Mouse (Mus musculus): ENCODE results near the gene Ank3.

Ank3 gene

GRCm38 (mm10) chr10:69987496-69987895, 588.9 kb downstream of the Ank3 start:
- DNase-seq (ENCODE audit: low spot score): no peak

DNA sequence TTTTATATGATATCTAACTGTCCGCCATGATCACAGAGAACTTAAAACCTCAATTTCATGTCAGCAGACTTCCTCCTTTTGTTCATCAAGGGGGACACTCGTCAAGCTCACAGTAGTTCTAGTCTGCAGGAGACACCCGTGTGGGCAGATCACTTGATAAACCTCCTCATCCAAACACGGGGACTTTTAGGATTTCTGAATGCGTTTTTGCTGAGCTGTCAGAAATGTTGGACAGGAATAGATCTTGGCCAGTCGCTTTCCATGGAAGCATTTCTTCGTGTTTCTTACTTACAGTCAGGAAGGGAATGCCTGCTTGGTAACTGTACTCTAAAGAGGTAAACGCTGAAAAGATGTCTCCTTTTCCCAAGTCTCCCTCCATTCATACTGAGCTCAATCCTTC, 598.5 kb downstream of the Ank3 start:
- no peak for DNase-seq (ENCODE audit: low spot score)

DNA sequence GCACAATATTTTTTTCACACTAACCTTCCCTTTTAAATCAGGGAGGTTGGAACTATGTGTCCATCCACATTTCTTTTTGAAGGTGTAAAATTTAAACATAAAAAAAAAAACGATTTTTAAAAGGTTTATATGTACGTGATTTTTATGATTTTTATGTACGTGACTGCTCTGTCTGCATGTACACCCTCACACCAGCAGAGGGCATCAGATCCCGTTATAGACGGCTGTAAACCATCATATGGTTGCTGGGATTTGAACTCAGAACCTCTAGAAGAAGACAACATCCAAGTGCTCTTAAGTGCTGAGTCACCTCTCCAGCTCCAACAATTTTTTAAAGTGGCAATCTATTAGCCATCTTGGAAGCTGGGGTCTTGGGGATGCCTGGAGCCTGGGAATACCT, 605.5 kb downstream of the Ank3 start:
- DNase-seq (ENCODE audit: low spot score): no peak

- DNase-seq (ENCODE audit: low spot score): no peak
Observed at GRCm38 (mm10) chr10:70004831-70005230, 606.3 kb downstream of the Ank3 start.

- no peak for DNase-seq (ENCODE audit: low spot score)
Observed at GRCm38 (mm10) chr10:70006380-70006779, 607.8 kb downstream of the Ank3 start.

- no peak for DNase-seq (ENCODE audit: low spot score)
Observed at GRCm38 (mm10) chr10:70011738-70012137, 613.2 kb downstream of the Ank3 start.

- no peak for DNase-seq (ENCODE audit: low spot score)
Observed at GRCm38 (mm10) chr10:70013931-70014330, 615.4 kb downstream of the Ank3 start.

DNA sequence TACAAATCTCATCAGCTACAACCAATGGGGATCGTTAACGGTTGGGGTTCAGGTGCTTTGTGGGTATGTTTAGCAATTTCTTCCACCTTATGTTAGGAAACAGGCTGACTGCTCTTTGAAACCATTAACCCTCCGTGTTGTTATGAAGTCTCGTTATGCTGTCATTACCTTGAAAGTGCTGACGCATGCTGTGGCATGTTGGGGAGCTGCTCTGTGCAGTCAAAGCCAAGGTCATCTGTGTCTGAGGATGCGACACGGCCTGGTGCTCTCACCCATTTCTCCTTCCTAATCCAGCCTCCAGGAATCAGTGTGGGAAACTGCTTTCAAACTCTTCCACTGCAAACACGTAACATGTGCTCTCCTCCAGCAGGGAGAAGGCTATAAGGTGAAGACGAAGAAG, 616.6 kb downstream of the Ank3 start:
- no peak for DNase-seq (ENCODE audit: low spot score)

DNA sequence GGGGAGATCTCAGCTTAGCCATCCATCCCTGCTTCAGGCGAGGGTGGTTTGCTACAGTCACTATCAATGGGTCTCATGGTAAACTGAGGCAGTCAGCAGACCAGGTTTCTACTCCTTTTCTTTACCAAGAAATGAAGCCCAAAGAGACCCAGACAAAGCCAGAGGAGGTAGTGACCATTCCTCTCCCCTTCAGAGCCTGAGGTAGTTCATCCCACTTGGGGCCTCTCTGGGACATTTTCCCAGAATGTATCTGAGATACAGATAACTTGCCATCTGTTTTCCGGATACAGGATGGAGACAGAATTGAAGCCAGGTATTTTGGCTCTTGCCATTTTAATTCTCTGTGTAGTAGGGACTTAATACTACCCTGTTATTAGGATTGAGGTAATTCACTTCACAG, 620.1 kb downstream of the Ank3 start:
- DNase-seq (ENCODE audit: low spot score): no peak

- DNase-seq (ENCODE audit: low spot score): peak; percentile 50
Observed at GRCm38 (mm10) chr10:70021667-70022066, 623.1 kb downstream of the Ank3 start.

GRCm38 (mm10) chr10:70022596-70022995, 624.0 kb downstream of the Ank3 start:
- DNase-seq (ENCODE audit: low spot score): no peak

DNA sequence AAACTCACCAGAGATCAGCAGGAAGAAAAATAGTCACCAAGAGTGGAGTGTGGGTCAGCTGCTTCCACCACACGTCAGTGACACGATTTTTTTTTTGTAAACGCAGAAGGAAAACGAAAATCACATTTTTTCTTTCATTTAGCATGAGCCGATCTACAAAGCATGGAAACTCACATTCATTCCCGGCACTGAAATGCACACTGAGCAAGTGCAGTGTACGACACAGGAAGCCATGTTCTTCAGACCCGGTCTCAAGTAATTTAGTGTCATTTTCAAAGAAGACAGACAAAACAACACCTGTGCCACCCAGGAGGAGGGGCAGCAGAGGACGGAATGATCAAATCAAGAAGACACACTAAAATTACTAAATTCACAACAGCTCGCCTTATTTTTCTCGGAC, 625.3 kb downstream of the Ank3 start:
- DNase-seq (ENCODE audit: low spot score): no peak

DNA sequence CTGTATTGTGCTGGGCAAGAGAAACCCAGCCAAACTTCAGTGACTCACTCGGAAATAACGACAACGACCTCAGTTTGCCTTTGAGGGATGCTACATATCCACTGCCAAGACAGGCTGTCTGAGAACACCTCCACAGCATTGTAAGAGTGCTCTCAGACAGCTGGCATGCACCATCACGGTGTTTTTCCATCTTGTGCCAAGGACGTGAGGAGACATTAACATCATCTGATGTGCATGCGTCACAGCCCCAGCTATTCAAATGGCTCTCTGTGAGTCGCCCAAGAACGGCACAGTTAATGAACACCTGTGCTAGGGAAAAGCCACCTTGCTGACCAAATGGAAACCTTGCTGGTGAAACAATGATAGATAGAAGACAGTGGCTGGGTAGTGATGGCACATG, 633.4 kb downstream of the Ank3 start:
- DNase-seq (ENCODE audit: low spot score): no peak

DNA sequence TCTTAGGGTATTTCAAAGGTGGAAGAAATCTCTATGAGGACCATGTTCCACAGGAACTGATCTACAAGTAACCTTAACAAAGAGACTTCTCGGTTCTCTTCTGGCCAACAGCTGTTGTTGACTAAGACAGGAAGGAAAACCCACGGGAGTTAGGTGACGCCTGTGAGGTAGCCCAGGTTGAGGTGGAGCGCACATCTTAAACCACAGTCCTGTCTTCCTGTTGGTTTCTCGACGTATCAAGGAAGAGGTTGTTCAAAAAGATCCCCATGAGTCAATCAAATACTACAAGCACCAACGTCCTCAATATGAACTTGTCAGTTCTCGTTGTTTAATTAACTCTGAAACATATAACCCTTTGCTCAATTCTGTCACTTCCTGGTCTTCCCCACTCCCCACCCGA, 634.4 kb downstream of the Ank3 start:
- no peak for DNase-seq (ENCODE audit: low spot score)

DNA sequence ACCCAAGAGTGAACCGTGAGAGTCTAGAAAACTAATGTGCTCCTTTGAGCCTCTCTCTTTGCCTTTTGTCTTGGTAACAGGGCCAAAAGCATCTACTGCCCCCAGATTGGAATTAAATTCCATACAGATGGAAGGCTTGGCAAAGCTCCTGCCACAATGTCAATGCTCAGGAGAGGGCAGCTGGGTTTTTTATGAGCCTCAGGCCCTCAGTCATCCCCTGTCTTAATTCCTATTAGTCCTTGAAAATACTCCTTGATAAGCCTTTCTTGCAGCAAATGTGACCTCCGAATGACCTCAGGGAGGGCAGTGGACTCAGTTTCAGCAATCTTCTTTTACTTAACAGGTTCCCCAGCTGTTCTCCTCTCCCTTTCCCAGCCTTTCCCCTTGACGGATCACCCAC, 635.3 kb downstream of the Ank3 start:
- DNase-seq (ENCODE audit: low spot score): no peak

DNA sequence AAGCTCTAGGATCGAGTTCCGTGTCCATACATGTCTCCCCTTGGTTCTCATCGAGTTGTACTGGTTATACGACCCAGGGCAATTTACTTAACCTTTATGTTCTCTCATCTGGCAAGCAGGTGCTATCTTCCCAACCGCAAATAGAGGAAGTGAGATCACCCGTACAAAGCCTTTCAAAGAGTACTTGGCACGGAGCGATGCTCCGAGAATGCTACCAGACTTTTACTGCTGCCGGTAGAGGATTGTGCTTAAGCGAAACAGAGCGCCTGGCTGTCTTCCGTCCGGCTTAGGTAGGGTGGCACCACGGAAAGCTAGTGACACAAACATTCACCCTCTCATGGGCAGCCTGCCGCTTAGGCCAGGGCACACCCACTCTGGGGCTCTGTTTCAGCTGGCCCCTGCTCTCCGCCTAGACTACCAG, 641.3 kb downstream of the Ank3 start:
- no peak for DNase-seq (ENCODE audit: low spot score)

DNA sequence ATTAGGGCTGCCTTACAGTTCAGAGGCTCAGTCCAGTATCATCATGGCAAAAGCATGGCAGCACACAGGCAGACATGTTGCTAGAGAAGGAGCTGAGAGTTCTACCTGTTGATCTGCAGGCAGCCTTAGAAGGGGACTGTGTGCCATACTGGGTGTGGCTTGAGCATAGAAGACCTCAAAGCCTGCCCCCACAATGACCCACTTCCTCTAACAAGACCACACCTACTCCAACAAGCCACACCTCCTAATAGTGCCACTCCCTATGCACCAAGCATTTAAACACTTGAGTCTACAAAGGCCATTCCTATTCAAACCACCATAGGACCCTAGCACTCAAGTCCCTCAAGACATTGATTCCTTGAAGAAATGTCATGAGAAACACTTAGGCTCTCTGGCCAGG, 643.0 kb downstream of the Ank3 start:
- DNase-seq (ENCODE audit: low spot score): no peak

GRCm38 (mm10) chr10:70045722-70046121, 647.1 kb downstream of the Ank3 start:
- DNase-seq (ENCODE audit: low spot score): no peak

GRCm38 (mm10) chr10:70049771-70050170, 651.2 kb downstream of the Ank3 start:
- DNase-seq (ENCODE audit: low spot score): no peak

DNA sequence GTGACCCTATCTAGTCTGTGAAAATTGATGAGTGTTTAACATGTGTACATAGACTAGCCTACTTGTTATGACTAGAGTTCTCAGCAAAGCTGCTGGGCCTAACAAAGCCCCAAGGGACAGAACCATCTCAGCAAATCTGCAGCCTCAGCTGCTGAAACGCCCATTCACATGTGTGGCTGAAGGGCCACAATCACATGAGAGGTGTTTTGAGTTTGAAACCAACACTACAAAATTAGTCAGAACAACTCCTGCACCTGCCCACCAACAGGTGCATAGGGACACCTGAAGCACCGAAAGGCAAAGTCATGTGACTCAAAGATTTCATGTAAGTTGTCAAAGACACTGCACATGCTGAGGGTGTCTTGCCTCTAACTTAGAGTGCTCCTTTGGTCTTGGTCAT, 656.7 kb downstream of the Ank3 start:
- DNase-seq (ENCODE audit: low spot score): no peak

GRCm38 (mm10) chr10:70057064-70057463, 658.5 kb downstream of the Ank3 start:
- no peak for DNase-seq (ENCODE audit: low spot score)

- DNase-seq (ENCODE audit: low spot score): no peak
Observed at GRCm38 (mm10) chr10:70060021-70060688, 661.6 kb downstream of the Ank3 start.

DNA sequence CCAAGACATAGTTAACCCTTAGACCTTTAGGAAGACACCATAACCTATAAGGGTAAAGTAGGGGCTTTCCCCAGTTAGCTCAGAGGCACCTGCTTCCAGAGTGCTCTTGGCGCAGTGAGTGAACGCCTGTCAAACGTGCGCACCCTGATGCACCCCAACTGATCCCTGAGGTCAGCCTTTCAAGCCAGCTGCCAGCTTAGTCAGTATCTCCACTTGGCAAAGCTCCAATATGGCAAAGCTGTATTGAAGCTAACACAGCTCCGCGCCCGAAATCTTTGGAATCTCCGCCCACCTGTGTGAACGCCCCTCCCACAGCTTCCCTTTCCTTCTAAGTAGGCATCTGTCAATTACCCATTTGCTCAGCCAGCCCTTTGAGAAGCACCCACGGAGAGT, 662.1 kb downstream of the Ank3 start:
- no peak for DNase-seq (ENCODE audit: low spot score)

- no peak for DNase-seq (ENCODE audit: low spot score)
Observed at GRCm38 (mm10) chr10:70063881-70064555, 665.4 kb downstream of the Ank3 start.

All from embryo, embryonic 10 days (tissue).